Mouse (Mus musculus) heart, postnatal 0 days (tissue): Measurements from ENCODE around the gene Chrm4. TPM values are rescaled to one million over a fixed set of nuclear protein-coding genes. Genes with fewer than 3 reads are reported as not detected.

Experiments
- ATAC-seq: fragments of 200-750 bp; cut with Nextera tagmentation; 2 replicates; pipeline ENCODE4 v1.8.0; 2017; ENCODE audit warnings: low read depth, moderate number of reproducible peaks, moderate library complexity; ENCODE audit not compliant: insufficient read depth
- DNase-seq: peaks from one replicate; pipeline ENCODE4 v3.0.0-alpha.2; 2016; ENCODE audit warnings: low spot score
- H3K27ac ChIP-seq: fragments of 300-500 bp; sonication (generic); 2 replicates; pipeline ENCODE4 v1.5.1; 2014; ENCODE audit warnings: low read depth, mild to moderate bottlenecking
- H3K27me3 ChIP-seq: fragments of 300-500 bp; sonication (generic); 2 replicates; pipeline ENCODE4 v1.6.1; 2014; ENCODE audit warnings: low read length, mixed read lengths; ENCODE audit not compliant: control insufficient read depth, insufficient read depth
- H3K36me3 ChIP-seq: fragments of 300-500 bp; sonication (generic); replicated peaks from 2 replicates; pipeline ENCODE4 v1.6.1; 2014; ENCODE audit warnings: low read length, mixed read lengths; ENCODE audit not compliant: control insufficient read depth, insufficient read depth
- H3K4me1 ChIP-seq: fragments of 300-500 bp; sonication (generic); 2 replicates; pipeline ENCODE4 v1.6.1; 2014; ENCODE audit warnings: antibody characterized with exemption; ENCODE audit not compliant: control insufficient read depth, insufficient read depth
- H3K4me2 ChIP-seq: fragments of 300-500 bp; sonication (generic); 2 replicates; pipeline ENCODE4 v1.6.1; 2014; ENCODE audit warnings: low read depth, mild to moderate bottlenecking, low read length, moderate library complexity
- H3K4me3 ChIP-seq: fragments of 300-500 bp; sonication (generic); 2 replicates; pipeline ENCODE4 v1.5.1; 2014; ENCODE audit warnings: low read depth, low read length
- H3K9ac ChIP-seq: fragments of 300-500 bp; sonication (generic); replicated peaks from 2 replicates; pipeline ENCODE4 v1.6.1; 2014; ENCODE audit warnings: low read depth, low read length, mixed read lengths
- H3K9me3 ChIP-seq: fragments of 300-500 bp; sonication (generic); replicated peaks from 2 replicates; pipeline ENCODE4 v1.6.1; 2016; ENCODE audit warnings: low read length; ENCODE audit not compliant: control insufficient read depth
- CTCF ChIP-seq: IDR thresholded peaks from 2 replicates; pipeline ENCODE4 v1.5.1; 2016; ENCODE audit warnings: antibody characterized with exemption, control low read depth, low read depth
- EP300 ChIP-seq: IDR thresholded peaks from 2 replicates; pipeline ENCODE4 v1.6.1; 2016; ENCODE audit warnings: antibody characterized with exemption, low read depth
- WGBS: fragments of 180-500 bp; shearing (Covaris S2); extraction: QIAGEN DNeasy Blood & Tissue Kit; methylation state at CpG from one replicate; pipeline ENCODE4 v1.1.7; 2014; 5-methylcytosine and 5-hydroxymethylcytosine counted together
- polyA plus RNA-seq: library from polyadenylated mRNA; unstranded; fragments of >200 nt; fragmentation: Nextera tagmentation; extraction: Ambion mirVana; gene quantifications from 2 replicates; pipeline ENCODE4 v1.2.1, GENCODE M21; 2015
- total RNA-seq: library from RNA; depleted of rRNA; stranded (reverse); fragments of >200 nt; gene quantifications from 2 replicates; pipeline ENCODE4 v1.2.3, GENCODE M21; 2014; ENCODE audit warnings: low replicate concordance

The Chrm4 gene
- total and polyA plus RNA-seq, 2 experiments from 2014 or later, result not detected

GRCm38 (mm10) chr2:91959544-91960410 is 32.7 kb downstream of the Chrm4 start:
- ATAC-seq, result no peak
- Histone ChIP-seq H3K36me3 (no peaks in the 10 kb centered on the region), H3K4me1 (peaks cover 52% of the 10 kb centered on the region), H3K4me2 (no peak overlapping the region), H3K4me3 (no peak overlapping the region), H3K9me3 (no peaks in the 10 kb centered on the region), H3K9ac (no peak overlapping the region), H3K27ac (no peak overlapping the region), H3K27me3 (no peaks in the 10 kb centered on the region)
- WGBS, result 75% methylated on average over 11 of the region's 11 CpGs
- DNase-seq, result no peak
- TF ChIP-seq CTCF (no peak), EP300 (no peak)

- Histone ChIP-seq H3K9ac (no peak overlapping the region), H3K4me2 (no peak overlapping the region), H3K27me3 (no peaks in the 10 kb centered on the region), H3K9me3 (no peaks in the 10 kb centered on the region), H3K27ac (no peak overlapping the region), H3K36me3 (no peaks in the 10 kb centered on the region), H3K4me1 (peaks cover 46% of the 10 kb centered on the region), H3K4me3 (no peak overlapping the region)
- no peak for TF ChIP-seq CTCF
- WGBS, result 90% methylated on average over 5 of the region's 5 CpGs
- DNase-seq (no peak), ATAC-seq (no peak)
These were observed 33.4 kb downstream of the Chrm4 start for GRCm38 (mm10) chr2:91960459-91960858.

GRCm38 (mm10) chr2:91961901-91962761 is 35.1 kb downstream of the Chrm4 start:
- peak overlapping the region; percentile 56; the same call in 1 of the 2 replicates for H3K27ac ChIP-seq
- DNase-seq (no peak), ATAC-seq (no peak)
- H3K36me3 ChIP-seq, result no peaks in the 10 kb centered on the region
- TF ChIP-seq CTCF (no peak), EP300 (no peak)
- whole genome bisulfite sequencing, result 48% methylated on average over 4 of the region's 4 CpGs
- H3K4me2 ChIP-seq, result peak overlapping the region; percentile 85
- peak overlapping the region; percentile 84; the same call in 1 of the 2 replicates for H3K9ac ChIP-seq
- no peaks in the 10 kb centered on the region for H3K27me3 ChIP-seq
- H3K4me1 ChIP-seq, result peaks cover 37% of the 10 kb centered on the region
- H3K9me3 ChIP-seq, result no peaks in the 10 kb centered on the region
- H3K4me3 ChIP-seq, result peak overlapping the region; percentile 76

DNA sequence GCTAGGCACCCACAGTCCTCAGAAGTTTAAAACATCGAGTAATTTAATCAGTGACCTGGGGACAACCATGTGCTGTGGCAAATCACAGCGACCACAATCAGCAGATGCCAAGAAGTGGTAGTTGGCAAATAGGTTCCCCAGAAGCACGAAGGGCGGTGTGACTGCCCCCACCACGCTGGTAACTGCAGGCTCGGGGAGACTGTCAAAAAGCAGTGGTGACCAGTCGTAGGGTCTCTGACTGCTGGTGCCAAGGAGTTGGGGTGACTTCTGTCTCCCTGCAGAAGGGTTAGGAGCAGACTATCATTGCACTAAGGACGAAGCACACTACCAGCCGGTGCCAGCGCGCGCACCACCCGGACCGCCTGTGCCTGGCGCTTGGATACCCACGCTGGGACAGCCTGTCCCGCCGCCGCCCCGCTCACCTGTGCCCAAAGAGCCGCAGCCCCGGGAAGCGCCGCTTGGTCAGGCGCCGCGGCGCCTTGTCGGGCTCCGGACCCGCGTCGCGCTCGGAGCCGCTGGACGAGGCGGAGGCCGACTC is 35.9 kb downstream of the Chrm4 start:
- Histone ChIP-seq H3K27ac (peak overlapping the region; percentile 78), H3K27me3 (no peaks in the 10 kb centered on the region), H3K9ac (peak overlapping the region; percentile 84), H3K4me2 (peak overlapping the region; percentile 85), H3K4me3 (peak overlapping the region; percentile 76), H3K9me3 (no peaks in the 10 kb centered on the region), H3K4me1 (peaks cover 29% of the 10 kb centered on the region), H3K36me3 (no peaks in the 10 kb centered on the region)
- under 1% methylated on average over 39 of the region's 39 CpGs for WGBS
- TF ChIP-seq CTCF, result no peak
- no peak for TF ChIP-seq EP300
- ATAC-seq, result peak; percentile 21
- DNase-seq, result no peak

DNA sequence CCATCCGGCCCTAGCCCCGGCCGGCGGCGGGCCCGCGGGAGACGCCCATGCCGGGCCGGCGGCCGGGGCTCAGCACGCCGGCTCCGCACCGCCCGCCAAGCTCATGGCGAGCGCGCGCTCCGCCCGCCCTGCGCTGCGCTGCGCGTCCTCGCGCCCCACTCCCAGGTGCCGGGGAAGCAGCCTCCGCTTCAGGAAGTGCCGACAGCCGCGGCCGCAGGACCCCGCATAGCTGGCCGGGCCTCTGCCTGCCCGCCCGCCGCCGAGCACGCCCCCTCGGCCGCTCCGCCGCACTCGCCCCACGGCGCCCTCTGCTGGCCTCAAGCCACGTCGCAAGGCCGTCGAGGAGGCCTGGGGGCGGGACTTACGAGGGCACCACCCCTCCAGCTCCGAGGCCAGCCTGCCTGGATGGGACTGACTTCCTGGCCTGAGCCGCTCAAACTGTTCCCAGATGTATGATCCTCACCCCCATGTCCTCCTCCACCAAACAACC is 36.4 kb downstream of the Chrm4 start:
- no peaks in the 10 kb centered on the region for H3K9me3 ChIP-seq
- H3K36me3 ChIP-seq, result no peaks in the 10 kb centered on the region
- peak overlapping the region; percentile 84 for H3K9ac ChIP-seq
- DNase-seq (peak; percentile 94), ATAC-seq (peak; percentile 89)
- H3K4me2 ChIP-seq, result peak overlapping the region; percentile 85
- H3K4me3 ChIP-seq, result peak overlapping the region; percentile 76
- H3K27ac ChIP-seq, result peak overlapping the region; percentile 86
- no peaks in the 10 kb centered on the region for H3K27me3 ChIP-seq
- peaks cover 33% of the 10 kb centered on the region for H3K4me1 ChIP-seq
- WGBS, result 0% methylated on average over 44 of the region's 57 CpGs
- TF ChIP-seq CTCF, result peak; percentile 80
- TF ChIP-seq EP300, result no peak
